Mouse (Mus musculus) liver, embryonic 16.5 days (tissue): ENCODE measurements at regions not wholly inside any gene's neighbourhood (a gene's known extent, or its start where the extent isn't known, plus 50 kb on each side); places are given as distances from the start of the nearest gene placed in this dataset.

Source experiments
- ATAC-seq: fragments of 200-750 bp; cut with Nextera tagmentation; 2 replicates; pipeline ENCODE4 v1.8.0; 2017; ENCODE audit warnings: low read depth, mild to moderate bottlenecking, moderate number of reproducible peaks, moderate library complexity
- H3K27ac ChIP-seq: fragments of 300-500 bp; sonication (generic); 2 replicates; pipeline ENCODE4 v1.5.1; 2014; ENCODE audit warnings: mild to moderate bottlenecking, low read length
- H3K27me3 ChIP-seq: fragments of 300-500 bp; sonication (generic); 2 replicates; pipeline ENCODE4 v1.6.1; 2014; ENCODE audit warnings: low read depth, low read length, mixed read lengths; ENCODE audit not compliant: control insufficient read depth, insufficient read depth
- H3K36me3 ChIP-seq: fragments of 300-500 bp; sonication (generic); 2 replicates; pipeline ENCODE4 v1.6.1; 2014; ENCODE audit warnings: mild to moderate bottlenecking; ENCODE audit not compliant: control insufficient read depth, insufficient read depth
- H3K4me1 ChIP-seq: fragments of 300-500 bp; sonication (generic); 2 replicates; pipeline ENCODE4 v1.6.1; 2014; ENCODE audit warnings: low read depth, low read length, mixed read lengths; ENCODE audit not compliant: control insufficient read depth
- H3K4me2 ChIP-seq: fragments of 300-500 bp; sonication (generic); 2 replicates; pipeline ENCODE4 v1.6.1; 2014; ENCODE audit warnings: low read depth, low read length, mixed read lengths
- H3K4me3 ChIP-seq: fragments of 300-500 bp; sonication (generic); 2 replicates; pipeline ENCODE4 v1.5.1; 2014; ENCODE audit warnings: low read depth, mild to moderate bottlenecking, low read length
- H3K9ac ChIP-seq: fragments of 300-500 bp; sonication (generic); 2 replicates; pipeline ENCODE4 v1.6.1; 2014; ENCODE audit warnings: low read depth, low read length
- H3K9me3 ChIP-seq: fragments of 300-500 bp; sonication (generic); replicated peaks from 2 replicates; pipeline ENCODE4 v1.6.1; 2016; ENCODE audit warnings: low read length; ENCODE audit not compliant: control insufficient read depth
- WGBS: fragments of 180-500 bp; shearing (Covaris S2); extraction: QIAGEN DNeasy Blood & Tissue Kit; methylation state at CpG from one replicate; pipeline ENCODE4 v1.1.7; 2014; ENCODE audit not compliant: insufficient replicate concordance; 5-methylcytosine and 5-hydroxymethylcytosine counted together

- no peaks in the 10 kb centered on the region for H3K36me3 ChIP-seq
- whole genome bisulfite sequencing = 59% methylated on average over 4 of the region's 4 CpGs
- no peak overlapping the region for H3K27ac ChIP-seq
- no peak overlapping the region for H3K4me3 ChIP-seq
- H3K27me3 ChIP-seq = no peaks in the 10 kb centered on the region
- no peaks in the 10 kb centered on the region for H3K4me1 ChIP-seq
- no peak for ATAC-seq
- no peak overlapping the region for H3K4me2 ChIP-seq
- H3K9me3 ChIP-seq = no peaks in the 10 kb centered on the region
- H3K9ac ChIP-seq = no peak overlapping the region
These were observed 575.7 kb upstream of the Gulo start for GRCm38 (mm10) chr14:66584699-66585098.

DNA sequence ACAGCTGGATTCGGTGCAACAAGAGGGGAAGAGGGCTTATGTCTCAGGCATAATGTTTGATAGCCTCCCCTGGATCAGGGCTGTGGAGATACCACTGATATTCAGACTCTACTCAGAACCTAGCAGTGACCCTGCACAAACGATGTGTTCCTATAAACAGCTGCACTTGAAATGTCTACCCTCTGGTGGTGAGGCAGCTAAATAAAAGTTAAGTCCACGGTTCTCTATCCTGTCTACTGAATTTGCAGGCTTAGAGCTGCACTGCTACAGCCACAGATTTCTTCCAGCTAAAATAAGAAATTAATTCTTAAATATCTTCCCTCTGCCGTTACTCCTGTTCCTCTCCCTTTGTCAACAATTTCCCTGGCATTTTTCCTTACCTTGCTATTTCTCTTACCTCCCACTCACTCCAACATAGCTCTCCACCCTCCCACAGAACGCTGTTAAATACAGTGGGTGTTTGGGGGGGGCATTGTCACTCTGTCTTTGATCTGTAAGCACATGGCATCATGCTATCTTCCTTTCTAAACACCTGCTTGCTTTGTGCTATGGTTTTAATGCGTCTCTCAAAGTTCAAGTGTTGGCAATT is 571.0 kb upstream of the Gulo start:
- Histone ChIP-seq H3K4me1 (no peaks in the 10 kb centered on the region), H3K4me3 (no peak overlapping the region), H3K36me3 (no peaks in the 10 kb centered on the region), H3K4me2 (no peak overlapping the region), H3K27ac (no peak overlapping the region), H3K9ac (no peak overlapping the region), H3K9me3 (no peaks in the 10 kb centered on the region), H3K27me3 (no peaks in the 10 kb centered on the region)
- WGBS = 49% methylated on average over 6 of the region's 6 CpGs
- ATAC-seq = no peak

GRCm38 (mm10) chr14:66566600-66566999 is 557.6 kb upstream of the Gulo start:
- Histone ChIP-seq H3K4me2 (no peak overlapping the region), H3K4me3 (no peak overlapping the region), H3K27me3 (no peaks in the 10 kb centered on the region), H3K27ac (no peak overlapping the region), H3K9me3 (no peaks in the 10 kb centered on the region), H3K36me3 (no peaks in the 10 kb centered on the region), H3K4me1 (no peaks in the 10 kb centered on the region), H3K9ac (no peak overlapping the region)
- ATAC-seq = no peak
- WGBS = 69% methylated on average over 10 of the region's 10 CpGs

DNA sequence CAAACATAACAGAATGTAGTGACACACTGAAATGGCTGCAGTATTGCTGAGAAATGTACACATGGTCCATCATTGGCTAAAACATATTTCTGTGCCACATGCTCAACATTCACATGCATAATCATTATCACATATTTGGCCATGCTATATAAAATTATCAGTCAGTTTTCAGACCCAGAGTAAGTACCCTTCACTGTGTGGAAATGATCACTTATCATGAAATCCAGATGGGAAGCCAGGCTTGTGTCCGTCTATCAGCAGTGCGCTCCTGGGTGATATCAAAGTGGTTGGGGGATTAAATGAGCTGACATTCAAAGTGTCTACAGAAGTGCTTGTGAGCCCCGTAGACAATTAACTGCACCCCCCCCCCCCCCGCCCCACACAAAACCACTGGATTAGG is 553.7 kb upstream of the Gulo start:
- 64% methylated on average over 4 of the region's 4 CpGs for WGBS
- no peak for ATAC-seq
- Histone ChIP-seq H3K27me3 (no peaks in the 10 kb centered on the region), H3K36me3 (no peaks in the 10 kb centered on the region), H3K4me1 (no peaks in the 10 kb centered on the region), H3K9me3 (no peaks in the 10 kb centered on the region), H3K9ac (no peak overlapping the region), H3K4me2 (no peak overlapping the region), H3K4me3 (no peak overlapping the region), H3K27ac (no peak overlapping the region)

DNA sequence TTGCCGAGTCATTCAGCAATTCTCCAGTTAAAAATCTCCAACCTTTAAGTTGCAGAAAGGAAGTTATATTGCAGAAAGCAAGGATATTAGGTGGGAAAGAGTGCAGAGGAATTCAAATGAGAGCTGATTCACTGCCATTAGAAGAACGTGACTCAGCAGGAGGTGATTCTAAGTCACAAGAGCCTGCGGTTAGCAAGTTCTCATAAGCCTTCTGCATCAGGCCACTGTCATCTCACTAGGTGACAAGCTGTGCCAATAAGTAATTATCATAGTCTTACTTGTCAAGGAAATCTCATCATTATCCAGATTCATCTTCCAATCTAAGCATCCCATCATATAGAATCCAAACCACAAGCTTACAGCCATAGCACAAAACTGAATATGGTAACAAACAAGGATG is 552.7 kb upstream of the Gulo start:
- WGBS = 59% methylated on average over 3 of the region's 3 CpGs
- Histone ChIP-seq H3K36me3 (no peaks in the 10 kb centered on the region), H3K4me3 (no peak overlapping the region), H3K27ac (no peak overlapping the region), H3K9ac (no peak overlapping the region), H3K4me1 (no peaks in the 10 kb centered on the region), H3K4me2 (no peak overlapping the region), H3K27me3 (no peaks in the 10 kb centered on the region), H3K9me3 (no peaks in the 10 kb centered on the region)
- no peak for ATAC-seq

GRCm38 (mm10) chr14:66561042-66561590 is 552.1 kb upstream of the Gulo start:
- no peaks in the 10 kb centered on the region for H3K4me1 ChIP-seq
- no peak for ATAC-seq
- H3K9ac ChIP-seq = no peak overlapping the region
- H3K36me3 ChIP-seq = no peaks in the 10 kb centered on the region
- WGBS = 66% methylated on average over 5 of the region's 5 CpGs
- no peak overlapping the region for H3K4me2 ChIP-seq
- H3K9me3 ChIP-seq = no peaks in the 10 kb centered on the region
- H3K4me3 ChIP-seq = no peak overlapping the region
- H3K27me3 ChIP-seq = no peaks in the 10 kb centered on the region
- no peak overlapping the region for H3K27ac ChIP-seq

- ATAC-seq = no peak
- WGBS = 68% methylated on average over 5 of the region's 5 CpGs
- Histone ChIP-seq H3K27ac (no peak overlapping the region), H3K4me1 (no peaks in the 10 kb centered on the region), H3K27me3 (no peaks in the 10 kb centered on the region), H3K36me3 (no peaks in the 10 kb centered on the region), H3K9ac (no peak overlapping the region), H3K4me3 (no peak overlapping the region), H3K9me3 (no peaks in the 10 kb centered on the region), H3K4me2 (no peak overlapping the region)
These were observed 549.4 kb upstream of the Gulo start for GRCm38 (mm10) chr14:66558393-66558792.

- H3K9ac ChIP-seq = no peak overlapping the region
- 58% methylated on average over 8 of the region's 8 CpGs for WGBS
- no peaks in the 10 kb centered on the region for H3K36me3 ChIP-seq
- no peak for ATAC-seq
- no peaks in the 10 kb centered on the region for H3K9me3 ChIP-seq
- no peak overlapping the region for H3K4me3 ChIP-seq
- no peaks in the 10 kb centered on the region for H3K27me3 ChIP-seq
- no peaks in the 10 kb centered on the region for H3K4me1 ChIP-seq
- no peak overlapping the region for H3K27ac ChIP-seq
- no peak overlapping the region for H3K4me2 ChIP-seq
These were observed 548.6 kb upstream of the Gulo start for GRCm38 (mm10) chr14:66557631-66558030.

DNA sequence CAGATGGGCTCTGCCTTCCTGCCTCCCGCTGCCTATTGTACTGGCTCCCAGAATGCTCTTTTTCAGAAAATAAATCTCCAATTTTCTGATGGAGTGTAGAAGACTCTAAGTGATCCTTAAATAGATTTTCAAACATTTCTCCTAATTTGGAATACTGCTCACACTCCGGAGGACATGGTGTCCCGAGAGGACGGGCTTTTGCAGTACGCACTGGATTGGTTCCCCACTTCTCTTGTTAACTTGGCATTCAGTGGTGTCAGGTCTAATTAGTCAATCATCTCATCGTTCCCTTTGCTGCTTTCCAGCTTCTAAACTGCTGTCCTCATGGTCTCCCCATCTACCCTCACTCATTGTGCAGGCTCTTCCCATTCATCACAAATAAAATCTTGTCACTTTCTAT is 529.5 kb upstream of the Gulo start:
- ATAC-seq = no peak
- WGBS = 77% methylated on average over 6 of the region's 6 CpGs
- Histone ChIP-seq H3K27me3 (no peaks in the 10 kb centered on the region), H3K27ac (no peak overlapping the region), H3K9ac (no peak overlapping the region), H3K4me2 (no peak overlapping the region), H3K36me3 (no peaks in the 10 kb centered on the region), H3K4me3 (no peak overlapping the region), H3K9me3 (no peaks in the 10 kb centered on the region), H3K4me1 (no peaks in the 10 kb centered on the region)
